Mouse (Mus musculus): ENCODE data around the gene Mdm2.

GRCm38 (mm10) chr10:117736573-117736972 is 26.0 kb upstream of the Mdm2 start:
- TF ChIP-seq CTCF (IDR thresholded peaks at IDR 0.05; ENCODE audit: low read depth) = no peak
- TF ChIP-seq EP300 (optimal IDR thresholded peaks at IDR 0.05) = no peak

All from stomach, postnatal 0 days (tissue).